Mouse (Mus musculus): ENCODE results near the gene Ampd2. TPM values are rescaled to one million over a fixed set of nuclear protein-coding genes. Genes with fewer than 3 reads are reported as not detected.

The Ampd2 gene
- polyA plus RNA-seq, 1 experiment from 2014 or later = 69.8 TPM

DNA sequence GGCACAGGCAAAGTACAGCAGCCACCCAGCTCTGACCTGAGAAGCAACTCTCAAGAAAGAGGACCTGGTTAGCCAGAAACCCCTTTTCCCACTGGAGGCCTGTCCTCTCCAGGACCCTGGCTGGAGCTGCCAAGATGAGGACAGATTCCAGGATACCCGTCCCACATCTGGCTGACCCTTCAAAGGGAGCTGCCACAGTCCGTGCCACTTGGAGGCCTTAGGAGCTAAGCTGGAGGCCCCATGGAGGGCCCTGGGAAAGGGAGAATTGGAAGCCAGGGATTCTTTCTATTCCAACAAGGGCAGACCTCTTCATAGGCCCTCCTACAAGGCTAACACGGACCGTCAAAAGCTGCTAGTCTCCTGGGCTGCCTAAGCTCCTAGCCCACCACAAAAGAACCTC is 4.8 kb downstream of the Ampd2 start:
- peak overlapping the region; percentile 38 for H3K9ac ChIP-seq (replicated peaks; ENCODE audit: low read length)
- H3K4me3 ChIP-seq (ENCODE audit: low read length) = no peak overlapping the region
- H3K36me3 ChIP-seq (ENCODE audit: insufficient read depth, low read length) = peaks cover 38% of the 10 kb centered on the region
- no peak for ATAC-seq (ENCODE audit: low FRiP score, low TSS enrichment)
- H3K4me2 ChIP-seq (replicated peaks; ENCODE audit: low read depth, low read length) = peak overlapping the region; percentile 22; the same call in 1 of the 2 replicates
- no peaks in the 10 kb centered on the region for H3K9me3 ChIP-seq (ENCODE audit: low read length)
- no peaks in the 10 kb centered on the region for H3K27me3 ChIP-seq (ENCODE audit: insufficient read depth, low read length)
- peaks cover 33% of the 10 kb centered on the region for H3K4me1 ChIP-seq (ENCODE audit: insufficient read depth, low read length)
- WGBS = 58% methylated on average over 4 of the region's 4 CpGs
- H3K27ac ChIP-seq (ENCODE audit: low read length) = peak overlapping the region; percentile 26; the same call in 1 of the 2 replicates

DNA sequence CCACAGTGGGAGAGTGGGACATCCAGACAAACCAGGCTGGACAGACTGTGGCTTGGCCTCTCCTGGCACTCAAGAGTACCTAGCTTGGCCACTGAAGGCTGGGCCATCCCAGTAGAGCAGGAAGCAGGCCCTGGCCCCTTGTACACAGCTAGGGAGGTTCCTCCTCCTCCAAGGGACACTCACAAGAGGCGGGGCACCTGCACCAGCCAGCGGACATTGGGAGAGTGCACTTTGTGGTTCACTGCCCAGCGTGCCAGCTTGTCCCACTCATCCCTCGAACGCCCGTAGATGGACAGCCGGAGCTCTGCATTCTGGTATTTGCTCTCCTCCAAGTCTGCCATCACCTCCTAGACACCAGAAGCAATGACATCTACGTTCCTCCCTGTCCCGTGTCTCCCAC is 9.6 kb downstream of the Ampd2 start:
- no peaks in the 10 kb centered on the region for H3K27me3 ChIP-seq (ENCODE audit: insufficient read depth, low read length)
- no peak overlapping the region for H3K4me3 ChIP-seq (ENCODE audit: low read length)
- H3K4me2 ChIP-seq (replicated peaks; ENCODE audit: low read depth, low read length) = no peak overlapping the region
- peaks cover 63% of the 10 kb centered on the region for H3K36me3 ChIP-seq (ENCODE audit: insufficient read depth, low read length)
- no peak overlapping the region for H3K9ac ChIP-seq (replicated peaks; ENCODE audit: low read length)
- H3K9me3 ChIP-seq (ENCODE audit: low read length) = no peaks in the 10 kb centered on the region
- H3K4me1 ChIP-seq (ENCODE audit: insufficient read depth, low read length) = peaks cover 5% of the 10 kb centered on the region
- WGBS = 80% methylated on average over 9 of the region's 9 CpGs
- no peak overlapping the region for H3K27ac ChIP-seq (ENCODE audit: low read length)
- ATAC-seq (ENCODE audit: low FRiP score, low TSS enrichment) = peak; percentile 54

DNA sequence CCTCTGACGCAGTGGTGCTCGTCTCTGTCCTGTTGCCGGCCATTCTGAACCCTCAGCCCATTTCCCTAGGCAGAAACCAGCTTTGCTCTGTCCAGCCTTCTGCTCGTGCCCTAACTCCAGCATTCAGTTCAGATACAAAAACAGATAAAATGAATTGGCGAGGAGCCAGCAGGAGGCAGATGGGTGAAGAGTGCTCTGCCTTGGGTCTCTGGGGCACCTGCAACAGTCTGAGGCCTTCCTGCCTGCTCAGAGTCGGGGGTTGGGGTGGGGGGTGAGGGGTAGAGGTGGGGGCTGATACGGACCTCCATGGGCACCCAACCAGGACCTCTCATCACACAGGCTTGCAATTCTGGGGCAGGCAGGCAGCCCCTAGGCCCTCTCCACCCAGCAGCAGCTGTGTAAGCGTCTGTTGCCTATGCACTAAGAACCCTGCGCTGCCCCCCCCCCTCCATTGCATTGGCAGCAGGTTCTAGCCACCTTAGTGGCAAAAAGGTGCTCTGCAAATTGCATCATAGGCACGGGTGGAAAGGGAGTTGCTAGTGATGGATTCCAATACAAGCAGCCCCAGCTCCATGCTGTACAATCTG is 13.4 kb downstream of the Ampd2 start:
- peaks cover 38% of the 10 kb centered on the region for H3K36me3 ChIP-seq (ENCODE audit: insufficient read depth, low read length)
- H3K4me2 ChIP-seq (replicated peaks; ENCODE audit: low read depth, low read length) = no peak overlapping the region
- no peak overlapping the region for H3K4me3 ChIP-seq (ENCODE audit: low read length)
- H3K9ac ChIP-seq (replicated peaks; ENCODE audit: low read length) = no peak overlapping the region
- no peak for ATAC-seq (ENCODE audit: low FRiP score, low TSS enrichment)
- no peaks in the 10 kb centered on the region for H3K27me3 ChIP-seq (ENCODE audit: insufficient read depth, low read length)
- H3K27ac ChIP-seq (ENCODE audit: low read length) = no peak overlapping the region
- no peaks in the 10 kb centered on the region for H3K4me1 ChIP-seq (ENCODE audit: insufficient read depth, low read length)
- H3K9me3 ChIP-seq (ENCODE audit: low read length) = no peaks in the 10 kb centered on the region
- 70% methylated on average over 10 of the region's 10 CpGs for WGBS

DNA sequence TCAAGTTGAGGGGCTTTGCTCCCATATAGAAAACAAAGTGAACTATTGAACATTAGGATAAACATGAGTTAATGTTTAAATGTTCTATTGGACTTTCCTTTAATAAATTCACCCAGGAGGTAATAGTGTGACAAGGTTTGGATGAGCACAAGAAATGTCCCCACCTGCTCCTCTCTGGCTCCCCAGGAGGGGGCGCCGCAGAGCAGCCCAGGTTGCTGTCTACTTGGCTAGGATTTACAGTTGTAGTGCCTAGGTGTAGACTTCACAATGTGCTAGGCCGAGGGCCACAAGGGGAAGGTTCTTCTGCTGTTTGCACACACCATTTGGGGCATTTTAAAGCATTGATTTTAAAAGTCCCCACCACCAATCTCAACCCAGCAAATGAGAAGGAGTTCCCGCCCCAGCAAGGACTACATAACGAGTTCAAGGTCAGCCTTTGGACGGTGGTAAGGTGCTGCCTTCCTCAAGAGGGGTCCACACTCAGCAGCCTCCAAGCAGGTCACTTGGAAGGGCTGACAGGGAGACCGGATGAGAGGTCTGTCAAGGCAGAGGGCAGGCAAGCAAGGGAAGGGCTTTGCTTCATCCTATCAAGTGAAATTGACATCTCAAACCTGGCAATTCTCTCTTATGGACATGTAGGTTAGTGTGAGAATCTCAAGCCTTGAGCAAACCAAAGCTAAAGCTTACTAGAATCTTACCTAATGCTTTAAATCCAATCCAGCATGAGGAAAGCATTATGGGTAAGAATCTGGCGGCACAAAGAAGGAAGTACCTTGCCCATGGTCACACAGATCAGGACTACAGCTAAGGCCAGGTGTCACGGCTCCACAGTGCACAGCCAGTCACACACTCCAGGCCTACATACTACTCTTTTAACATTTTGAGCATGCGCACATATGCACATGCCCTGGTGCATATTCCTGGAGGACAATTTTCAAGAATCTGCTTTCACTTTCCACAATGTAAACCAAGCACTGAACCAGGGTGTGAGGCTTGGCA is 15.9 kb downstream of the Ampd2 start:
- peak; percentile 16; the same call in 1 of the 2 replicates for ATAC-seq (ENCODE audit: low FRiP score, low TSS enrichment)
- H3K4me1 ChIP-seq (ENCODE audit: insufficient read depth, low read length) = no peaks in the 10 kb centered on the region
- no peaks in the 10 kb centered on the region for H3K27me3 ChIP-seq (ENCODE audit: insufficient read depth, low read length)
- H3K27ac ChIP-seq (ENCODE audit: low read length) = no peak overlapping the region
- 64% methylated on average over 10 of the region's 10 CpGs for WGBS
- H3K9me3 ChIP-seq (ENCODE audit: low read length) = no peaks in the 10 kb centered on the region
- peaks cover 15% of the 10 kb centered on the region for H3K36me3 ChIP-seq (ENCODE audit: insufficient read depth, low read length)
- H3K9ac ChIP-seq (replicated peaks; ENCODE audit: low read length) = no peak overlapping the region
- no peak overlapping the region for H3K4me2 ChIP-seq (replicated peaks; ENCODE audit: low read depth, low read length)
- no peak overlapping the region for H3K4me3 ChIP-seq (ENCODE audit: low read length)

DNA sequence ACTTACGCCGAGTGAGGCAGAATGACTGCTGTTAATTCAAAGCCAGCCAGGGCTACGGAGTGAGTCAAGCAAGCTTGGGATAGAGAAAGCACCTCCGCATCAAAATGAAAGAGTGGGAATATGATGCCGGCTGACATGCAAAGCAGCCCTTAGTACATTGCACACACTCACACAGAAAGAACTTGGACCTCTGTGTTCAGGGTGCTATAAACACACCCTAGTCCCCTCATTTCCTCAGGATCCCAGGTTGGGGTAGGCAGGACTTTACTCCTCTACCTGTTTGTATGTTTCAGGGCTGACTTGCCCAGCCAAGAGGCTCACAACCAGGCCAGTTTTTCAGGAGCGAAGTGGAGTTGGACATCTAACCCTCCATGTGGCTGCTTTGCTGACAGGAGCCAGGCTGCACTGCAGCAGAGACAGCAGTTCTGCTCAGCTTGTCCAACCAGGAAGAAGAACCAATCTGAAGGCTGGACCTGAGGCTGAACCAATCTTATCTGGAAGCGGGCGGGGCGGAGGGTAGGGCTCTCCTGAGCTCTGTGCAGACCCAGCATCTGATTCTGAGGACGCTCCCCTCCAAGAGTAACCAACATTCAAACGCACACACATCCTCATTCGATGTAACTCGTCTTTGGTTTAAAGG is 17.1 kb downstream of the Ampd2 start:
- H3K4me2 ChIP-seq (replicated peaks; ENCODE audit: low read depth, low read length) = no peak overlapping the region
- 58% methylated on average over 13 of the region's 13 CpGs for WGBS

DNA sequence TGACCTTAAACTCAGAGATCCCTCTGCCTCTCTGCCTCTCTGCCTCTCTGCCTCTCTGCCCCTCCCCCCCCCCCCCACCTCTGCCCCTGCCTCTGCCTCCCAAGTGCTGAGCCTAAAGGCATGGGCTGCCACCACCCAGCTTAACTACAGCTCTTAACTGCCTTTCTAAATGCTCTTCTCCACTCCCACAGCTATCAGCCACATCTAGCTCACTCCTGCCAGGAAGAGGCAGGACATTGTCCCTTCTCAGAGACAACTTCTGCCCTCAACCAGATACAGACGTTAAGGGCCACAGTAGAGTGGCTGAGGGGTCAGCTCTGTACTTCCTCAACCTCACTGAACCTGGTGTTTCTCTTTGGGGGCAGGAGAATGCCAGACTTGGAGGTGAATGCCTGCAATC is 17.6 kb downstream of the Ampd2 start:
- Histone ChIP-seq H3K4me1 (ENCODE audit: insufficient read depth, low read length) (no peaks in the 10 kb centered on the region), H3K27ac (ENCODE audit: low read length) (peak overlapping the region; percentile 59; the same call in 1 of the 2 replicates), H3K4me3 (ENCODE audit: low read length) (no peak overlapping the region), H3K9me3 (ENCODE audit: low read length) (no peaks in the 10 kb centered on the region), H3K27me3 (ENCODE audit: insufficient read depth, low read length) (no peaks in the 10 kb centered on the region), H3K9ac (replicated peaks; ENCODE audit: low read length) (no peak overlapping the region), H3K4me2 (replicated peaks; ENCODE audit: low read depth, low read length) (no peak overlapping the region), H3K36me3 (ENCODE audit: insufficient read depth, low read length) (no peaks in the 10 kb centered on the region)
- ATAC-seq (ENCODE audit: low FRiP score, low TSS enrichment) = no peak
- WGBS = 4% methylated on average over 1 of the region's 1 CpGs

More for the DNA sequence above, 17.1 kb downstream of the Ampd2 start:
- 0 out of 2 replicates have a peak, but pooled peaks have one; percentile 27 for ATAC-seq (ENCODE audit: low FRiP score, low TSS enrichment)
- Histone ChIP-seq H3K9ac (replicated peaks; ENCODE audit: low read length) (no peak overlapping the region), H3K9me3 (ENCODE audit: low read length) (no peaks in the 10 kb centered on the region), H3K27ac (ENCODE audit: low read length) (peak overlapping the region; percentile 59; the same call in 1 of the 2 replicates), H3K36me3 (ENCODE audit: insufficient read depth, low read length) (peaks cover 3% of the 10 kb centered on the region; the same call in 1 of the 2 replicates), H3K27me3 (ENCODE audit: insufficient read depth, low read length) (no peaks in the 10 kb centered on the region), H3K4me3 (ENCODE audit: low read length) (no peak overlapping the region), H3K4me1 (ENCODE audit: insufficient read depth, low read length) (no peaks in the 10 kb centered on the region)

DNA sequence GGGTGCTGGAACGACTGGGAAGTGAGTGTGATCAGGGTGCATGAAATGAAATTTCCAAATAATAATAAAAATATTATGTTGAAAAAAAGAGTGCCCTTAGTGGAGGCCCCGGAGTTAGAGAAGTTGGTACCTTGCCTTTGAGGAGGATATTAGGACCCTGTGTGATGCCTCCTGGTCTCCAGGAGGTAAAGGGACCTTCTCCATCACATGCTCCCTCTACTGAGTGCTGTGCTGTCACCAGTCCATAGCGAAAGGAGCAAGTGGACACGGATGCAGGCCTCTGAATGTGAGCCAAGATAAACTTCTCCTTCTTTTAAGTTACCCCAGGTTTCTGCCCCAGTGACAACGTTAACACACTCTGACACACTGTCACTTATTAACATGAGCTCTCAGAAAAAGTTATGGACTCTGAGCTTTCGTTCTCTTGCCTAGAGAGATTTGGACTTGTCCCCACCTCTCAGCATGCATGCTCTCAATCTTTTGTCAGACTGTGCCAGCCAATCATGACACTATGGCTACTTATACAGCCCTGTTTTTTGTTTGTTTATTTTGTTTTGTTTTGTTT is 19.0 kb downstream of the Ampd2 start:
- 35% methylated on average over 6 of the region's 6 CpGs for WGBS
- Histone ChIP-seq H3K27ac (ENCODE audit: low read length) (no peak overlapping the region), H3K4me1 (ENCODE audit: insufficient read depth, low read length) (no peaks in the 10 kb centered on the region), H3K36me3 (ENCODE audit: insufficient read depth, low read length) (no peaks in the 10 kb centered on the region), H3K9me3 (ENCODE audit: low read length) (no peaks in the 10 kb centered on the region), H3K4me3 (ENCODE audit: low read length) (no peak overlapping the region), H3K9ac (replicated peaks; ENCODE audit: low read length) (no peak overlapping the region), H3K4me2 (replicated peaks; ENCODE audit: low read depth, low read length) (no peak overlapping the region), H3K27me3 (ENCODE audit: insufficient read depth, low read length) (no peaks in the 10 kb centered on the region)
- ATAC-seq (ENCODE audit: low FRiP score, low TSS enrichment) = peak; percentile 52; the same call in 1 of the 2 replicates

DNA sequence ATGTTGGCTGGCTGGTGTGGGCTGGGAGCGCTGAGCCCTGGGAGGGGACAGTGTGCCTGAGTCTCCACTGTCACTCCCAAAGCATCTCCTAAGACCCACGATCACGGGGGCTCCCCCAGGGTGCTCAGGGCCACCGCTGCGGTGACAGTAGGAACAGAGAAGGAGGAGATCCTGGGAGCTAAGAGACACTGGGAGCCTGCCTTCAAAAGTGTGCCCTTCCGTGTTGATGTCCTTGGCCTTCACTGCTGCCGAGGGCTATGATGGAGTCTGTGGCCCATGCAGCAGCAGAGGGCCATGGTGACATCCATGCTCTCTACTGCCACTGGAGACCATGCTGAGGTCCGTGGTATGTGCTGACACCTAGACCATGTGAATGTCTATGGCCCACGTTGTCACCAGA is 20.9 kb downstream of the Ampd2 start:
- no peak overlapping the region for H3K27ac ChIP-seq (ENCODE audit: low read length)
- ATAC-seq (ENCODE audit: low FRiP score, low TSS enrichment) = no peak

DNA sequence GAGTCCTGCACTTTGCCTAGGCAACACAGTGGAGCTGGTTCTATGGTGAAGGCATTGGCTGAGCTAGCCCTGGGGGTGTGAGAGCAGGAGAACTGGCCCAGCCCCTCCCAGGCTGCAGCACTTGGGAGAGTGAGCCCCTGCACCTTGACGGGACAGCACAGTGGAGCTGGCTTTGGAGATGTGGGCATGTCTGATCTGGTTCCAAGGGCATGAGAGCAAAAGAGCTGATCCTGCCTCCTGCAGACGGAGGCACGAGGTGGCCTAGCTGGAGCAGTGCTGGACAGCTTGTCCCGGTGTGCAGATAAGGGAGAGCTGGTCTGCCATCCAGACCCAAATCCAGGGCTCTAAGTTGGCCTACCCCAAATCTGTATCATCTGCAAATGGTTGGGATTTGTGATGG is 21.8 kb downstream of the Ampd2 start:
- Histone ChIP-seq H3K4me3 (ENCODE audit: low read length) (no peak overlapping the region), H3K9me3 (ENCODE audit: low read length) (no peaks in the 10 kb centered on the region), H3K4me2 (replicated peaks; ENCODE audit: low read depth, low read length) (no peak overlapping the region), H3K4me1 (ENCODE audit: insufficient read depth, low read length) (no peaks in the 10 kb centered on the region), H3K9ac (replicated peaks; ENCODE audit: low read length) (no peak overlapping the region), H3K36me3 (ENCODE audit: insufficient read depth, low read length) (no peaks in the 10 kb centered on the region), H3K27me3 (ENCODE audit: insufficient read depth, low read length) (no peaks in the 10 kb centered on the region), H3K27ac (ENCODE audit: low read length) (no peak overlapping the region)
- no peak for ATAC-seq (ENCODE audit: low FRiP score, low TSS enrichment)
- WGBS = 76% methylated on average over 4 of the region's 4 CpGs

More for the DNA sequence above, 20.9 kb downstream of the Ampd2 start:
- Histone ChIP-seq H3K27me3 (ENCODE audit: insufficient read depth, low read length) (no peaks in the 10 kb centered on the region), H3K9me3 (ENCODE audit: low read length) (no peaks in the 10 kb centered on the region), H3K9ac (replicated peaks; ENCODE audit: low read length) (no peak overlapping the region), H3K4me2 (replicated peaks; ENCODE audit: low read depth, low read length) (no peak overlapping the region), H3K4me1 (ENCODE audit: insufficient read depth, low read length) (no peaks in the 10 kb centered on the region), H3K36me3 (ENCODE audit: insufficient read depth, low read length) (no peaks in the 10 kb centered on the region), H3K4me3 (ENCODE audit: low read length) (no peak overlapping the region)
- 83% methylated on average over 9 of the region's 9 CpGs for WGBS
